Mouse (Mus musculus) hindbrain, embryonic 13.5 days (tissue): Measurements from ENCODE around the gene Aurkb. TPM values are rescaled to one million over a fixed set of nuclear protein-coding genes. Genes with fewer than 3 reads are reported as not detected.
"Not testable (repeated sequence)": the region's sequence is repeated elsewhere in the genome, so short reads cannot be mapped to it uniquely, and the experiment has no call there.

Experiments
- ATAC-seq: fragments of 200-750 bp; cut with Nextera tagmentation; 2 replicates; pipeline ENCODE4 v1.8.0; 2017; ENCODE audit warnings: moderate TSS enrichment; ENCODE audit not compliant: low FRiP score
- H3K27ac ChIP-seq: fragments of 300-500 bp; sonication (generic); 2 replicates; pipeline ENCODE4 v1.5.1; 2015; ENCODE audit warnings: inconsistent platforms, mild to moderate bottlenecking, moderate library complexity
- H3K27me3 ChIP-seq: fragments of 300-500 bp; sonication (generic); 2 replicates; pipeline ENCODE4 v1.6.1; 2015; ENCODE audit warnings: mild to moderate bottlenecking, inconsistent platforms
- H3K36me3 ChIP-seq: fragments of 300-500 bp; sonication (generic); 2 replicates; pipeline ENCODE4 v1.6.1; 2015; ENCODE audit warnings: mild to moderate bottlenecking, inconsistent platforms
- H3K4me1 ChIP-seq: fragments of 300-500 bp; sonication (generic); replicated peaks from 2 replicates; pipeline ENCODE4 v1.6.1; 2015; ENCODE audit warnings: inconsistent platforms
- H3K4me2 ChIP-seq: fragments of 300-500 bp; sonication (generic); 2 replicates; pipeline ENCODE4 v1.6.1; 2015; ENCODE audit warnings: inconsistent platforms, mild to moderate bottlenecking, moderate library complexity
- H3K4me3 ChIP-seq: fragments of 300-500 bp; sonication (generic); 2 replicates; pipeline ENCODE4 v1.5.1; 2015; ENCODE audit warnings: mild to moderate bottlenecking, inconsistent platforms
- H3K9ac ChIP-seq: fragments of 300-500 bp; sonication (generic); 2 replicates; pipeline ENCODE4 v1.6.1; 2015; ENCODE audit warnings: mild to moderate bottlenecking, inconsistent platforms
- H3K9me3 ChIP-seq: fragments of 300-500 bp; sonication (generic); 2 replicates; pipeline ENCODE4 v1.6.1; 2016; ENCODE audit warnings: inconsistent platforms
- WGBS: fragments of 180-500 bp; shearing (Covaris S2); methylation state at CpG from one replicate; pipeline ENCODE4 v1.1.7; 2015; 5-methylcytosine and 5-hydroxymethylcytosine counted together
- polyA plus RNA-seq: library from polyadenylated mRNA; unstranded; fragments of >200 nt; fragmentation: Nextera tagmentation; extraction: Ambion mirVana; gene quantifications from 2 replicates; pipeline ENCODE4 v1.2.1, GENCODE M21; 2015

Aurkb gene
- polyA plus RNA-seq, 1 experiment from 2014 or later: 31.7 TPM

DNA sequence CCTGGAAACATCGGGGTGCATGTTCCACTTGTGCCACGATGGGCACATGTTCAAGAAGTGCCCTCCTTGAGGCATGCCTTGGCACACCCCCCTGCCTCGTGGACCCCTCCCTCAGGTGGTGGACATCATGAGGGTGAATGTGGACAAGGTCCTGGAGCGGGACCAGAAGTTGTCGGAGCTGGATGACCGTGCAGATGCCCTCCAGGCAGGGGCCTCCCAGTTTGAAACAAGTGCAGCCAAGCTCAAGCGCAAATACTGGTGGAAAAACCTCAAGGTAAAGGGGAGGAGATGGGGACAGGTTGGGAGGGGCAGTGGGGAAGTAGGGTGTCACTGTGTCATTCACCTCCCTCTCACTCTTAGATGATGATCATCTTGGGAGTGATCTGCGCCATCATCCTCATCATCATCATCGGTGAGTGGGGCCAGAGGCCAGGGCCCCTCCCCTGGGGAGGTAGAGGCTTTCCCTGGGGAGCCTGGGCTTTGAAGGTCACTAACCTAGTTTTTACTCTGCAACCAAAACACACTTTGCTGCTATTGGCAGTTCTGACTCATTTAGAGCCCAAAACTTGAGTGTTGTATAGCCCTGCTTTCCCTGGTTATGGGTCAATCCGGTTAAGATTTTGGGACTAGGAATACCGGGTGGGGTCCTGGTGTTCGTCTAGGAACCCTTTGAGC is 44.3 kb downstream of the Aurkb start:
- WGBS: 89% methylated on average over 12 of the region's 12 CpGs
- peaks cover 49% of the 10 kb centered on the region for H3K4me1 ChIP-seq
- ATAC-seq: no peak
- no peaks in the 10 kb centered on the region for H3K27me3 ChIP-seq
- no peaks in the 10 kb centered on the region for H3K9me3 ChIP-seq
- H3K36me3 ChIP-seq: peaks cover 28% of the 10 kb centered on the region
- peak overlapping the region; percentile 98; the same call in 1 of the 2 replicates for H3K27ac ChIP-seq
- peak overlapping the region; percentile 100 for H3K9ac ChIP-seq
- H3K4me2 ChIP-seq: peak overlapping the region; percentile 96
- peak overlapping the region; percentile 98 for H3K4me3 ChIP-seq

DNA sequence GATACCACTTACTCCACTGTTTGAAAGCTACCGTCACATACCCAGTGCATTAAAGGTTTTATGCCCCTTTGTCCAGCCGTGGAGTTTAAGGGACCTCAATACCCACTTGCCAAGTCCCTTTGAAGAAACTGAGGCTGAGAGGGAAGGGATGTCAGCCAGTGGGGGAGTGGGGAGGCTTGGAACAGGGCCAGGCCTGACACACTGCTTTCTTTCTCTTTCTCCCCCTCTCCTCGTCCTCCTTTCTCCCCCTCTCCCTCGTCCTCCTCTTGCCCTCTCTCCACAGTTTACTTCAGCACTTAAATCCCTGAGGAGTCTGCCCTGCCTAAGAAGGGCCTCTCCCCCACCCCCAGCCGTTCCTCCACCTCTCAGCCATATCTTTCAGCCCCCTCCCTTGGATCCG is 44.9 kb downstream of the Aurkb start:
- Histone ChIP-seq H3K4me2 (peak overlapping the region; percentile 96), H3K36me3 (peaks cover 28% of the 10 kb centered on the region), H3K27ac (0 out of 2 replicates have a peak overlapping the region, but pooled peaks have one; percentile 2), H3K4me3 (peak overlapping the region; percentile 98; the same call in 1 of the 2 replicates), H3K9ac (peak overlapping the region; percentile 100), H3K9me3 (no peaks in the 10 kb centered on the region), H3K4me1 (peaks cover 53% of the 10 kb centered on the region), H3K27me3 (no peaks in the 10 kb centered on the region)
- 65% methylated on average over 5 of the region's 6 CpGs for WGBS
- no peak for ATAC-seq

DNA sequence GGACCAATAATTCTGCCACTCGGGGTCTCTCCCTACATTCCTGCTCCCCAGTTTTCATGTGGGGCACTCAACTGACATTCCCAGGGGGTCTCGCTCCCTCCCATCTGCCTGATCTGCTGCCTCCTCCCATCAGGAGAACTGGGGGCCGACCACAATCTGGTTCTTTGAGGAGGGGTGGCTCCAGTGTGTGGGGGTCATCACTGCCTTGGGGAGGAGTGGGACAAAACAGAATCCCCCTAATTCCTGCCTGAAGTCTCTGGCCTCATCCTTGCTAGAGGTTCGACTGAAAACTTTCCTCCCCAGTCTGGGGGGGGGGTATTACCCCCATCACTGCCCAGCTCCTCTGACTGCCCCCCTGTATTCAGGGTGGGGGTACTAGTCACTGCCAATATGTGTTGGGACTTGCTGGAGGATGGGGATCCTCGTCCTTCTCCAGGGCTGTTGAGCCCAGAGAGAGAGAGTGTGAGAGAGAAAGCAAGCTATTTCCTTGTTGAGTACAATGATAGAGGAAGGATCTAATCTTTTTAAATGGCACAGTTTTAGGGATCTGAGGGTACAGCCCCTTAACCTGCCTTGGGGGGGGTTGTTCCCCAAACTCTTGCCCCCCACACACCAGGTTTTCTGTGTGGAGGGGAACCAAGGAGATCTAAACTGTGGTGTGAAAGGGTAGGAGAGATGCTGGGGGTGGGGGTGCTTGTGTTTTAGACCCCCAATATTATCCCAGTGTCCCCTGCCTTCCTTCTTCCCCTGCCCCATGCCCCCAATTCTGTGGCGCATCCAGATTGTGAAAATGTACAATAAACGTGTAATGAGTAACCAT is 46.3 kb downstream of the Aurkb start:
- ATAC-seq: no peak
- H3K9me3 ChIP-seq: no peaks in the 10 kb centered on the region
- H3K36me3 ChIP-seq: peaks cover 28% of the 10 kb centered on the region
- no peak overlapping the region for H3K9ac ChIP-seq
- H3K27me3 ChIP-seq: 0 out of 2 replicates have a peak, but pooled peaks cover 2% of the 10 kb centered on the region
- 70% methylated on average over 7 of the region's 7 CpGs for WGBS
- H3K27ac ChIP-seq: no peak overlapping the region
- H3K4me1 ChIP-seq: peaks cover 66% of the 10 kb centered on the region
- H3K4me3 ChIP-seq: no peak overlapping the region
- H3K4me2 ChIP-seq: no peak overlapping the region

- WGBS: 9% methylated on average over 3 of the region's 3 CpGs
- peaks cover 68% of the 10 kb centered on the region for H3K4me1 ChIP-seq
Observed at GRCm38 (mm10) chr11:69092386-69092751, 46.9 kb downstream of the Aurkb start.

DNA sequence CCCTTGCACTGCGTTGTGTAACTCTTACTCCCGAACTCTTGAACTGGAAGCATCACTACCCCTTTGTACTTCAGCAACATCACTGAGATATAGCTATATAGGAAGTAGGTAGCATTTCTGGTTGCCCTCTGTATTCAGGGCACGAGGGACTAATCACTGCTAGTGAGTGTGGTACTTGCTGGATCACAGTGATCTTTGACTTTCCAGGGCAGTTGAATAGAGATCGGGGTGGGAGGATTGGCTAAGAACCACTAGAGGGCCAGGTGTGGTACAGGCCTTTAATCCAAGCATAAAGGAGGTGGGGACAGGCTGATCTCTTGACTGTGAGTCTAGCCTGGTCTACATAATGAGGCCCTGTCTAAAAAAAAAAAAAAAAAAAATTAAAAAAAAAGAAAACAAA is 47.4 kb downstream of the Aurkb start:
- 0 out of 2 replicates have a peak, but pooled peaks cover 2% of the 10 kb centered on the region for H3K27me3 ChIP-seq
- no peak overlapping the region for H3K27ac ChIP-seq
- peaks cover 28% of the 10 kb centered on the region for H3K36me3 ChIP-seq
- no peak overlapping the region for H3K9ac ChIP-seq
- no peak overlapping the region for H3K4me3 ChIP-seq
- 93% methylated on average over 4 of the region's 4 CpGs for WGBS
- no peak for ATAC-seq
- no peak overlapping the region for H3K4me2 ChIP-seq
- H3K4me1 ChIP-seq: peaks cover 68% of the 10 kb centered on the region
- no peaks in the 10 kb centered on the region for H3K9me3 ChIP-seq

More at GRCm38 (mm10) chr11:69092386-69092751, 46.9 kb downstream of the Aurkb start:
- H3K4me3 ChIP-seq: no peak overlapping the region
- no peak for ATAC-seq
- H3K27me3 ChIP-seq: 0 out of 2 replicates have a peak, but pooled peaks cover 2% of the 10 kb centered on the region
- no peak overlapping the region for H3K27ac ChIP-seq
- H3K36me3 ChIP-seq: peaks cover 28% of the 10 kb centered on the region
- H3K9me3 ChIP-seq: no peaks in the 10 kb centered on the region
- no peak overlapping the region for H3K9ac ChIP-seq
- H3K4me2 ChIP-seq: no peak overlapping the region

- Histone ChIP-seq H3K36me3 (peaks cover 28% of the 10 kb centered on the region), H3K27ac (peak overlapping the region; percentile 82; the same call in 1 of the 2 replicates), H3K4me1 (peaks cover 75% of the 10 kb centered on the region)
- 89% methylated on average over 7 of the region's 7 CpGs for WGBS
- not testable (repeated sequence) for ATAC-seq, H3K4me3 ChIP-seq, H3K27me3 ChIP-seq, H3K4me2 ChIP-seq, H3K9ac ChIP-seq, H3K9me3 ChIP-seq
Observed at GRCm38 (mm10) chr11:69093856-69094255, 48.4 kb downstream of the Aurkb start.

DNA sequence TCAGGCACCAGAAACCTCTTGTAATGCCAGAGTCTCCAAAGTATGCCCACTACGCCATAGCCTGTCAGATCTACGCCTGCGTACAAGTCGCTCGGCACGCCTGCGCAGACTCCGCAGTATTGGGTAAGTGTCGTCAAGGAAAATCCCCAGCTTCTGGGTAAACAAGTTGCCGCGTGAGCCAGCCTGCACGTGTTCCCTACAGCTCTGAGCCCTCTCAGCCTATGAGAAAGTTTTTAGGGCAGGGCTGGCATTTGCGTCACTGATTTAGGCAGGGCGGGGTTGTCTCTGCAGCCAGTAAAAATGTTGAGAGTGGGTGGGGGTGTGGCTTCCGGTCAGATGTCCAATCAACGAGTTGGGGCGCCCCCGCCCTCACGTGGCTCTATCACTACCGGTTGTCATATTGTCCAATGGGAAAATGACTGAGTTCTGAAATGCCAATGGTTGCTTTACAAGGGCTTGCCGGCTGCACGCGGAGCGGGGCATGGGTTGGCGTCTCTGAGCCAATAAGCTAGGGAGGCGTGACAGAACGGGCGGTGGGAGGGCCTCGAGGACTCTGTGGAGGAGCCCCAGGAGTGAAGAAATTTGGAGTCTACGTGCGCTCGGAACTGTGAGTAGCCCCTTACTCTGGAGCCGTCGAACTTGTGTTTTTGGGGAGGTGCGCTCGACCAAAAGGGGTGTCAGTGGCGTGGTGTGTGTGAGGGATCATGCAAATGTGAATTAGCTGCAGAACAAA is 49.4 kb downstream of the Aurkb start, which contains the start of gene Per1:
Gene Per1 (plus strand): TSS at position 521 of the 733 bp plus-strand sequence.
- peaks cover 76% of the 10 kb centered on the region for H3K4me1 ChIP-seq
- peak within 1 kb of the TSS; percentile 72 for H3K9ac ChIP-seq
- peak within 1 kb of the TSS; percentile 97 for H3K4me2 ChIP-seq
- no peaks in the 10 kb centered on the region for H3K9me3 ChIP-seq
- peak within 1 kb of the TSS; percentile 82 for H3K27ac ChIP-seq
- peaks cover 26% of the 10 kb centered on the region for H3K36me3 ChIP-seq
- under 1% methylated on average over 37 of the region's 37 CpGs for WGBS
- 0 out of 2 replicates have a peak, but pooled peaks cover 2% of the 10 kb centered on the region for H3K27me3 ChIP-seq
- peak within 1 kb of the TSS; percentile 47 for H3K4me3 ChIP-seq
- ATAC-seq: peak; percentile 92

- Histone ChIP-seq H3K4me3 (peak overlapping the region; percentile 47), H3K4me1 (peaks cover 76% of the 10 kb centered on the region), H3K36me3 (peaks cover 18% of the 10 kb centered on the region), H3K27ac (peak overlapping the region; percentile 82), H3K9ac (peak overlapping the region; percentile 72), H3K9me3 (no peaks in the 10 kb centered on the region), H3K4me2 (peak overlapping the region; percentile 97), H3K27me3 (0 out of 2 replicates have a peak, but pooled peaks cover 2% of the 10 kb centered on the region)
- 3% methylated on average over 27 of the region's 27 CpGs for WGBS
- no peak for ATAC-seq
Observed at GRCm38 (mm10) chr11:69095511-69096231, 50.2 kb downstream of the Aurkb start.

GRCm38 (mm10) chr11:69096360-69096986 is 51.0 kb downstream of the Aurkb start:
- Histone ChIP-seq H3K4me2 (peak overlapping the region; percentile 97), H3K9me3 (no peaks in the 10 kb centered on the region), H3K27ac (peak overlapping the region; percentile 88), H3K4me3 (peak overlapping the region; percentile 47), H3K9ac (peak overlapping the region; percentile 75), H3K27me3 (0 out of 2 replicates have a peak, but pooled peaks cover 2% of the 10 kb centered on the region), H3K36me3 (peaks cover 20% of the 10 kb centered on the region), H3K4me1 (peaks cover 73% of the 10 kb centered on the region)
- WGBS: 14% methylated on average over 9 of the region's 9 CpGs
- ATAC-seq: no peak

- Histone ChIP-seq H3K4me3 (peak overlapping the region; percentile 32), H3K9me3 (no peaks in the 10 kb centered on the region), H3K27me3 (0 out of 2 replicates have a peak, but pooled peaks cover 2% of the 10 kb centered on the region), H3K4me2 (peak overlapping the region; percentile 97), H3K9ac (peak overlapping the region; percentile 75), H3K4me1 (peaks cover 66% of the 10 kb centered on the region), H3K36me3 (peaks cover 23% of the 10 kb centered on the region), H3K27ac (peak overlapping the region; percentile 88)
- no peak for ATAC-seq
- 2% methylated on average over 29 of the region's 29 CpGs for WGBS
Observed at GRCm38 (mm10) chr11:69096987-69097900, 51.8 kb downstream of the Aurkb start.
